Mouse (Mus musculus) cerebellum, postnatal 14 days (tissue): ENCODE data around the gene Fzd5.

Source experiments
- DNase-seq, 2 experiments: peaks; one replicate each; pipeline ENCODE4 v3.0.0; 2021; ENCODE audit warnings: mixed read lengths in 2 of 2

The Fzd5 gene

DNA sequence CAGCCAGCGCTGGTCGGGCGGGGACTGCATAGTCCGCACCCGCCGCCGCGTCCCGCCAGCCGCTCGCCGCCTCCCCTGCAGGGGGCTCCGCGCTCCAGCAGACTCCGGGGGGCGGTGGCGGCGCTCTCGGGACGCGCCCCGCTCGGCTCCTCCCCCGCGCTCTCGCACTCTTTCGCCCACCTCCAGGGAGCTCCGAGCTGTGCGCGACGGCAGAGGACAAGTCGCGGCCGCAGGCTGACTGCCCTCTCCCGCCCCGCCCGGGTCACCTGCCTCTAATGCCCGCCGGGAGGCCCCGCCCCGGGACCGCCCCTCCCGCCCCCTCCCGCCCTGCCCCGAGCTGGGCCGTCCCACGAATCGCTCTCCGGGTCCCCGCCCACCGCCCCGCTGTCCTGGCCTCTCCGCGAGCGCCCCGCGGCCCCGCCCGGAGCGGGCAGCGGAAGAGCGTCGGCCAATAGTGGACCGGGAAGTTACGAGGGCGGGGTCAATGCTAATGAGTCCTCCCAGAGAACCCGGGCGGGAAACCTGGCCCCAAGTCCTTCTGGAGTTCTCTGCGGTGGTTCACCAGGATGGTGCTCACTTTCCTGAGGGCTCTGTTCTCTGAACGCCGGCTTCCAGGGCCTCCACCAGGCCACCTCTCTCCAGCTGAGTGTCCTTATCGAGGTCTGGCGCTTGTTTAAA is at the start of gene Fzd5:
TSS of gene Fzd5 (minus strand) at position 250 of the 678 bp plus-strand sequence.
- peak; percentile 80 to 87 for DNase-seq

DNA sequence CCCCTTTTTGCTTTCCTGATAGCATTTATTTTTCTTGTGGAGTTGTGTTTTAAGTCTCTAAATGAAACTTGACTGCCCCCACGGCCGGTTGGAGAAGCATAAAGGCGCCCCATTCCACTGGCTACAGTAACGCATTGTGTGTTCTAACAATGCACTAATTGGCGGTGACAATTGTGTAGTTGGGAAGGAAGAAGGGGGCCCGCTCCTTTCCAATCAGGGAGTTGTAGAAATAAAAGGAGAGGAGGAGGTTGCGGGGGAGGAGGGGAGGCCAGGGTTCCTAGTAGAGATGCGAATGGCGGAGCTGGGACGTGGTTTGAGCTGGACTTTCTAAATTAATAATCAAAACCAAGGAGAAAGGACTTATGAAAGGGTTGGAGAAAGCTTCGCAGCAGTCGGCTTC is 42.3 kb upstream of the Fzd5 start:
- no peak for DNase-seq

DNA sequence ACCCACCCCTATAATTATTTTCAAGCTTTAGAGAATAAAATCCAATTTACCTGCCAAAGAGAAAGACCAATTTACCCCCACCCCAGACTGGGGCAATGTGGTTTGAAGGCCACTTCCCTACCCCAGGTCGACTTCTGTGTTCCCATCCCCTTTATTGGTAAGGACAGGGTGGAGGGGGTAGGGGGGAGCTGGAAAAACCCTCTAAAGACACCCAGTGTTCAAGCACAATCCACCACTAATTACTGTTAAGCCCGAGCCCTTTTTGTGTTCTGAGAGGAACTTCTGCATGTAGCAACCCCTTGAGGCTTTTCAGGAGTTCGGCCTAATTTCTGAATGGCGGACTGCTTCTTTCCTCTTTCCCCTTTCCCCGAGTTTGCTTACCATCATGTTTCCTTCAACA is 41.9 kb upstream of the Fzd5 start:
- no peak for DNase-seq

DNA sequence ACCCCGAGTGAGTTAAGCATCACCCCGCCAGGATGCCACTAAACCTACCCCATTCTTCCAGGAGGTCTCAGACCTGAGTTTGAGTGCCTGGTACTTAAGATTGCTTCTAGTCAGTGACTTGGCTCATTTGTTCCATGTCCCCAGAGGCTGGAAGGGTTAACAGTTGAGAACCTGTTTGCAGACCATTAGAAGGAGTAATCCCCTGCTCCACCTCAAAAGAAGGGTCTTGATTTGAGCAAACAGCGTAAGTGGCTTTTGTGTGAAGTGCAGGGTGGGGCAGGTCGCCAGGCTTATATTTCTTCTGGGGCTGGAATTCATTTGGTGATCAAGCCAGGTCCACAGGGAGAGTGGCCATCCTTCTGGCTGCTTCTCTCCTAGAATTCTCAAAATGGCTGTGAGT is 35.8 kb upstream of the Fzd5 start:
- no peak for DNase-seq

DNA sequence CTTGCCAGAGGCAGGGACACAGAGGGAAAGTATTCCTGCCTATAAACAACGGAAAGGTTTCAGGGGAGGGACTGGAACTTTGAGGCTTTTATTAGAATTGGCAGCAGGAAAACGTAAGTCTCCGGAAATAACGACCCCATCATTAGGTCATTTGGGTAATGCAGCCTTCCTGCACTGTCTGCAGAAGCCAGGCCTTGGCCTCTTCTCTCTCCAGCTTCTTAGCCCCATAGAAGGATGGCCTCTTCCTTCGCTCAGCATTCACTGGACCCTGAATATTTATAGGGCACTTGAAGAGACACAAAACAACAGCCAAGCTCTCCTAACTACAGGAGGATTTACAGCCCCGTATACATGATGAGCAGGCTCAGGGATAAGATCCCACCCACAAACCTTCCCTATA is 32.6 kb upstream of the Fzd5 start:
- DNase-seq = no peak

DNA sequence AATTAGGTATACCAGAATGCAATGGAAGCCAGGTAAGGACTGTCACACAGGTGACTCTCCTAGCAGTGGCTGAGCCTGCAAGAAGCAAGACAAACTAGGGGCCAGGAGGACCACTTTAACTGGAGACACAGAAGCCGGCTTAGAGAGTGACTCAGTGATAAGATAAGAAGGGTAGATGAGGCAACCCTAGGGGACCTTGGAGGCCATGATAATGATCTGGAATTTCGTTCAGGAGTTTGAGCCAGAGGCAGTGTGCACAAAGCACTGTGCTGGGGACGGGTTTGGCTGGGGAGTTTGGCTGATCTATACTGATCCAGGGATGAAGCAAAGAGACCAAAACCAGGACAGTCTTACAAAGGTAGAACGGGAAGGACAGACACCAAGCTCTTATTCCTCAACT is 24.1 kb upstream of the Fzd5 start:
- DNase-seq = no peak

DNA sequence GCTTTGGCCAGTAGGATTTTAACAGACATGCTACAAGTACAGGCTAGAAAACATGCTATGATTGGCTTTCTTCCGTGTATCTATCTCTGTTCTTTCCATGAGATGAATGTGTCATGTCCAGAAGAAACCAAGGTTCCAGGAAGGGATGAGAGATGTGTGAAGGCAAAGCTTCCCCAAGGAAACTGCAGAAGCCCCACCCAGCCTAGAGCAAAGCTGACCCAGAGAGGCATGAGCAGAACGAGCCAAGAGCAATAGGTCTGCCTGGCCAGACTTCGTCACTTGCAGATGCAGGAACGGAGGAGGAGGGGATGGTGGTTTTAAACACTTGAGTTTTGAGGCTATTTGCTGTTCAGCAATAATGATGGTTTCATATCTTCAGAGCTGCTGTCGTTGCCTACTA is 20.2 kb upstream of the Fzd5 start:
- no peak for DNase-seq

DNA sequence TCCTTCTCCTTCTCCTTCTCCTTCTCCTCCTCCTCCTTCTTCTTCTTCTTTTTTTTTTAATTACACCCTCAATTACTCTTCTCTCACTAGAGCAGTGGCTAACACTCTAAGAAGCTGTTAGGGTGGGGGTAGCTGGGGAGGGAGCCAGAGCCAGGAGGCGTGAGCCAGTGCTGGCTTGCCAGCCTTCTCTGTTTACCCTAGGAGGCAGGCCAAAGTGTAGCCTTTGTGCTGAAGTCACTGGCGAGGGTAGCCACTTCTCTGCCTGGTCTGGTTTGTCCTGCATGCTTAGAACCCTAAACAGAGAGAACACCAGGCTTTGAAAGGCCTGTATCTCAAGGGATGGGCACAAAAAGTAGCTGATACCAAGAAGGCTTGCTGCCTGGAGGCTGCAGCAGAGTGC is 19.7 kb upstream of the Fzd5 start:
- DNase-seq = peak; percentile 15 to 22

DNA sequence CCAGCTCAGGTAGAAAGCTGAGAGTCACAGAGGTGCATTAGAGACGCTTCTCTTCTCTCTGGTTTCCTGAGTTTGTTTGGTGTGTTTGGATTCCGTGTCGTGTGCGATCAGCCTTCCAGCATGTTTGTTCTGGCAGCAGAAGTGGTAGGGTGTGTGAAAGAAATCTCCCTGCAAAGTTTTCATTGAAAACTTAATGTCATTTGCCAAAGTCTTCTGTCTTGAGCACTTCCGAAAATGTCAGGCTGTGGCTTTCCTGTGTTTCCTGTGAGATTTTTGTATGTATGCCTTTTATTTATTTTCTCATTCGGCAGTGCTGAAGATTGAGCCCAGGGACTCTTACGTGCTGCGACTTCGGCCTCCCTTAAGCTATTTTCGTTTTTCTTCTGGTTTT is 19.1 kb upstream of the Fzd5 start:
- DNase-seq = no peak

DNA sequence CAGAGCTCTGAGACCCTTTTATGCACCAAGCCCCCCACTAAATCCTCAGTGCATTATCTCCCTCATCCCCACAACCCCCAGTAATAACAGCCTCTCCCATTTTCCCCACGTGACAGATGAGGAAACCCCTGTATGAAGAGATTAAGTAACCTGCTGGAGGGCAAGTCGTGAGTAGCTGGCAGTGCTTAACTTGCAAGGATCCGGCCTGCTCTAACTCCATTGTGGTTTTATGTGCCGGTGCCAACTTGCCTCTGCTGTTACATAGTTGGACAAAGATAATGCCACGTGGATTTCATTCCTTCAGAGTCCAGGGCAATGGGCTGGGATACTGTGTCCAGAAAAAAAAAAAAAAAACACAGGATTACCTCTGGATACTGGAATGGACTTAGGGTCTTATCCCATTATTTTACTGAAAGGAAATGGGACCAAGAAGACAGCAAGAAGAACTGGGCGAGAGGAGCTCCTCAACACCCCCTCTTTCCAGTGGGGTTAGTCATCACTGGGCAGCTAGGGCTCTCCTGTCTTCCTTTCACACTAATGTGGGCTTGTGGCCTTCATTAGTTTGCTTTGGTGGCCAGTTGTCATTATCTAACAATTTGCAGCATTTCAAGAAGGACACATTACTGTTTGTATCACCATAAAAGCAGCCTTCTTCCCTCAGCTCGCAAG is 18.6 kb upstream of the Fzd5 start:
- DNase-seq = no peak

DNA sequence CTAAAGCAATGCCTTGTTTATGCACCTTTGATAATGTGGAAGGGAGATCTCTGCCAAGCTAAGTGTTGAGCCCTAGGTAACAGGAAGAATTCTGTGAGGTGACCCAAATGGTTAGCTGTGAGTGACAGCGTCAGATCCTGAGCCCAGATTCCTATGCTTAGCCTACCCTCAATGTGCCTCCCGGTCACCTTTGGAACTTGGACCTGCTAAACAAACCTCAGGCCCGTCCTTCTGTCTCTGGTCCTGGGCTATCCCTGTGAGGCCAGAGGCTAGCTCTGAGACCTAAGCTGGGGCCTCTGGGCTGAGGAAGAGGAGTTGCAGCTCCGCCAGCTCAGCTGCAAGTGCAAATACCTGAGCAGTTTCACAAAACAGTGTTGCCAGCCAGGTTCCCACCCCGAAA is 17.1 kb upstream of the Fzd5 start:
- no peak for DNase-seq

DNA sequence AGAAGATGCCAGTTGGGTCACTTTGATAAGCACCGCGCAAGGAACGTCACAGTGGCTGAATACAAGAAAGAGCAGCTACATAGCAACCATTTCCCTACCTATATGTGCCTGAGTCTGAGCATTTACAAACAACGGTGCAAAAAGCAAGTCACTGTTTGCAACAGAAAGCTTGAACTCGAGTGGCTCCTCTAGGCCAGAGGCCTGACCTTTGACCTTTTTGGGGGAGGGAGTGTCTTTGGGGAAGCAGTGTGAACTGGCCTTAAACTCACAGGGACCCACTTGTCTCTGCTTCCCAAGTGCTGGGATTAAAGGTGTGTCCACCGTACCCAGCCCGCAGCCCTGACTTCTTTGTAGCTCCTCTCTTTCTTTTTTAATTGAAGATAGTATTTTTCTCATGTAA is 16.1 kb upstream of the Fzd5 start:
- no peak for DNase-seq

DNA sequence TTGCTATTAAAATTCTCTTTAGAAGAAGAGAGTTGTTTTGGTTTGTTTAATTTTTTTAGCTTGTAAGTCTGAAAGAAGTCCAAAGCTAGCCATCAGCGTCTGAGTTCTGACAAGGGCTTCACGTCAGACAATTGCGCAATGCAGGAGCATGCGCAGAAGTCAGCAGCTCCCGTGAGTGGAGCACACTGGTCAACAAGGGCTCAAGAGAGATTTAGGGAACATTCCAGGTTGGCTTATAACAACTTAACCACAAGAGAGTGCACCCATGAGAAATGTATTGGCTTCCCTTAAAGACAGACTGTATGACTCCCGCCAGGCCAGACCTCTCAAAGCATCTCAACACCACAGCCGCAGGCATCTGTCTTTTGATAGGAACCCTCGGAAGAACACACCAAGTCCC is 15.6 kb upstream of the Fzd5 start:
- DNase-seq = no peak

DNA sequence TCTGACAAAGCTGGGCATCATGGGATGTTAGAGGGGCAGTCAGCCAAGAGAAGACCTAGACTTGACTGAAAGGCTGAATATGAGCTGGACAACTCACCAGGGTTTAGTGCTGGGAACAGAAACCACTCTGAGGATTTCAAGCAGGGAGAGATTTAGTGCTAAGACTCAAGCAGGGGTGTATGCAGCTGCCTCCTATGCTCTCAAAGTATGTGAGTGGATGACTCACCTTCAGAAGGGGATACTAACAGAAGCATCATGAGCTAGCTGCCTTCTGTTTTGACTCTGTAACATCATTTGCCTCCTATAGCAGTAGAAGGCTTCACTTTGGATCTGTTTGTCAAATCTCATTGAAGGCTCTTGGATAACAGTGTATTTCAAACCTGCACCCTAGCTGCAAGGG is 7.1 kb upstream of the Fzd5 start:
- DNase-seq = no peak

DNA sequence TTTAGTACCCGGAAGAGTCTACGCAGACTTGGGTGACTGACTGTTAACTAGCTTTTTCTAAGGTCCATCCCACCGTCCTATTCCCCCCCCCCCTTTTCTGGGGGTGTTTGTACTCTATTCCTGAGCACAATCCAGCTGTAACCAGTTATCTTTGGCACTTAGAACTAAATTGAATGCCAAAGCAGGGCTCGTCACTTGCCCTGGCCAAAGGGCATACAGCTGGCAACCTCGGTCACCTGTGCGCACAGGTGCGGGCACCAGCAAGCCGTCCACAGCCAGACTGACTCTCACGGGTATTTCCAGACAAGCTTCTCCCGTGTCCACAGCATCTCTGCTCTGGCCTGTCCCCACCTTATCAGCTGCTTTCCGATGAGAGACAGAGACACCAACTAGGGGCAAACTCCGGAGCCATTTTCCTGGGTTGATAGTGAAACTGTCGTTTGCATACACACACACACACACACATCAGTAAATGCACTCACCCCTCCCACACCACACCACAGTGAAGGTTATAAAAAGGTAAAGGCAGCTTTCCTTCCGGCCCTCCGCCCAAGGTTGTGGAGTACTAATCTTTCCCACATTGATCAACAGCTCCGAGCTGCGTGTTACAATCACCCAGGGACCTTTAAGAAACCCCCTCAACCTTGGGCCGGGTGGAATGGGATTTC is 5.3 kb upstream of the Fzd5 start:
- DNase-seq = no peak

DNA sequence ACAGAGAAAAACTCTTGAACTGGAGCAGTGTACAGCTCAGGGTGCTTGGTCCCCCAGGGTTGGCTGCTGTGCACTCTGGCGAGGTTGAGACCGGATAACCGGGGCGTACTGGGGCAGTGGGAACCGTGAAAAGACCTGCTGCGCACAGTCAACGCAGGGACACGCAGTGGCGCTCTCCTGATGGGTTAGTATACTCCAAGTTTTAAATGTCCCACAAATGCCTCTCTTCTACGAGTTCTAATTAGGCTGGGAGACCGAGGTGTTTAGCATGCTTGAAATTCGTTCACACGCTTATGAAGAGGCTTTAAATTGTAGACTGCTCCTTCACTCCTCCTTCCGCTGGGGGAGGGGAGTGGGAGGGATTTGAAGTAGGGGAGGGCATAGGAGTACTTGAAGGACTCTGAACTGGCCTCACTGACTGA is 1.1 kb upstream of the Fzd5 start:
- peak in 1 of 2 experiments; percentile 15 for DNase-seq

DNA sequence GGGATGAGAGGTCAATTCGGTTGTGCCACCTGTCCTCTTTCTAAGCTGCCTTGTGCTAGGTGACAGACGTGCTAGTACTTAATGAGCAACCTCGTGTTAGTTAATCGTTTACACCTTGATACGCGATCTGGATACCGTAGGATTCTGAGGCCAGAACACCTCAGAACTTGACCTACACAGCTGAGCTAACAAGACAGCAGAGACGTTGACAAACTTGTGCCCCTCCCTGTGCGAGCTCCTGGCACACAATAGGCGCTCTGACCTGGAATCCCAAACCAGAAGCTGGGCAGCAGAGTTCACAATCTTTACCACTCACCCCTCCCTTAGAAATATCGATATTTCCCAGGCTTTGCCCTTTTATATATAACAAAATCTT is 617 bp upstream of the Fzd5 start:
- DNase-seq = no peak

DNA sequence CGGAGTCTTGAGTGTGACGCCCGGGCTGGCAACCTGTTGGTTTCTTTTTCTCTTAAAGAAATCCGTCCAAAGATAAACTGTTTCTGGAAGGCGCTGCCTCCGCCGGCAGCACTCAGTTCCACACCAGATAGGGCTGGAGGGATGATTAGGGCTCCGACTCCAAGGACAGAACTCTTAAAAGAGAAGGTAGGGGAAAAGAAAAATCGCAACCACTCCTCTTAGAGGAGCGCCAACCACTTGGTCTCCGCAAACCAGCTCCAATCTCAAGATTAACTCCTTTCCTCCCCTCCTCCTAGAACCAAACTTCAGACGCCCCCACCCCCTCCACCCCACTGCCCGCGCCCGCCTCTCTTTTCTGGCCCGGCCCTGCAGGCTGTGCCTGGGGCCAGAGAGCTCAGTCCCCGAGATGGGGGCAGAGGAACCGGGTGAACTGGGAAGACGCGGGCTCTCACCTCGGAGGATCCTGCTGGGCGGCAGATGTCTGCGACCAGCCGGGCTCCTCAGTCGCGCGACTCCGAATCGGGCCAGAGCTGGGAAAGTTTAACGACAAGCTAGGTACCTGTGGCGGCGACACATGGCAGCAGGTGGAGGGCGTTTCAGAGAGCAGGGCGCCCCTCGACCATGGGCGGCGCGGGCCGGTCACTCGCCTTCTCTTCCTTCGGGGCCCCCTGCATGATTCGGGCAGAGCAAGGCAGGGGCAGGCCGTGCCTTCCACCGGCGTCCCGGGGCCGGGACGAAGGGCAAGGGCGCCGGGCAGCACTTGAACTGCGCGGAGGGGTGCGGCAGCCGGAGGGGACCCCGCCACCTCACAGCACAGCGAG is 660 bp downstream of the Fzd5 start:
- peak; percentile 34 to 54 for DNase-seq

DNA sequence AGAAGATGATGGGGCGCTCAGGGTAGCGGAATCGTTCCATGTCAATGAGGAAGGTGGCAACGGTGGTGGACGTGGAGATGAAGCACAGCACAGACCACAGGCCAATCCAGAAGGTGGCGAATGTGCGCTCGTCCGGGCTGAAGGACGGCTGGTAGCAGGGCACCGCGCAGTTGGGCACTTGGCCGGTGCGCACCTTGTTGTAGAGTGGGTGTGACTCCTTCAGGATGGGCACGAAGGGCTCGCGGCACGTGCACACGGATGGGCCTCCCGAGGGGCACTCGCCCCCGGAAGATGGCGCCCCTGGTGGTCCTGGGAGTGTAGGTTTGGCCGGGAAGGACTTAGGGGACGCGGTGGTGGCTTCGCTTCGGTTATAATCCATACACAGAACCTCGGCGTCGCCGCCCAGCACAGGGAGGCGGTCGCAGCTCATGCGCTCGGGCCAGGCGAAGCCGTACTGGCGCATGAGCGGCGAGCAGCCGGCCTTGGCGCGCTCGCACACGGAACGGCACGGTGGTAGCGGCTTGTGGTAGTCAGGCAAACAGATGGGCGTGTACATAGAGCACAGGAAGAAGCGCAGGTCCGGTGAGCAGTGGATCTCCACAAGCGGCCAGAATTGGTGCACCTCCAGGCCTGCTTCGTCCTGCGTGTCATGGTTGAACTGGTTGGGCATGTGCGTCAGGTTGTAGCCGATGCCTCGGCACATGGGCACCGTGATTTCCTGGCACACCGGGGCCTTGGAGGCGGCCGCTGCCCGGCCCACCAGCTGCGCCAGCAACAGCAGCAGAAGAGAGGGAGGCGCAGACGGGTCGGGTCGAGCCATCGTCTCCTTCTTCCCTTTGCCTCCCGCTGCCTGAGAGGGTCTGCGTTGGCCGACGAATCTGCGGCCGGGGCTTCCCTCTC is 1.5 kb downstream of the Fzd5 start:
- peak; percentile 71 to 74 for DNase-seq

DNA sequence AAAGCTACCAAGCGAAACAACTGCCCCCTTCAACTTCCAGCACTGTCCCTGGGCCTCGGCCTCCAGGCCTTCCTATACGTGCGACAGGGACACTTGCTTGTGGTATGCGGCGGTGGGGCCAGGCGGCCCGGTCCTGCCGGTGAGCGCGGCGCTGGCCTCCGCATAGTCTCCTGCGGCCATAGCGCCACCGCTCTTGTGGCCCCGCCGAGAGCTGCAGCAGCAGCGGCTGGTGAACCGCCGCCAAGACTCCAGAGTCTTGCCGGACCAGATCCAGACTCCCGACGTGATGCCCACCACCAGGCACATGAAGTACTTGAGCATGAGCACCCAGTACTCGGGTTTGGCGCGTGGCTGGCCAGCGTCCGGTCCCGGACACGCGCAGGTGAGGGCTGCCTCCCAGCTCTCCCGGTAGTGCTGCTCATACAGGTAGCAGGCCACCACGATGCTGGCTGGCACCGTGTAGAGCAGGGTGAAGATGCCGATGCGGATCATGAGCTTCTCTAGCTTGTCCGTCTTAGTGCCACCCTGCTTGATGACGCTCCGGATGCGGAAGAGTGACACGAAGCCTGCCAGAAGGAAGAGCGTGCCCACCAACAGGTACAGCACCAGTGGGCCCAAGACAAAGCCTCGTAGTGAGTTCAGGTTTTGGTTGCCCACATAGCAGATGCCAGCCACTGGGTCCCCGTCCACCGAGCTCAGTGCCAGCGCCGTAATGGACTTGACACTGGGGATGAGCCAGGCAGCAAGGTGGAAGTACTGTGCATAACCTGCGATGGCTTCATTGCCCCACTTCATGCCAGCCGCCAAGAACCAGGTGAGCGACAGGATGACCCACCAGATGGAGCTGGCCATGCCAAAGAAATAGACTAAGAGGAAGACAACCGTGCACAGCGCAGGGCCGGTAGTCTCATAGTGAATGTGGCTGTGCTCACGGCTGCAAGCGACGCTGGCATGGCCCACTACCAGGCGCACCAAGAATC is 2.5 kb downstream of the Fzd5 start:
- DNase-seq = peak; percentile 77 to 78
